Mouse (Mus musculus): ENCODE data around the gene Phf6.
"Not testable (repeated sequence)": the region's sequence is repeated elsewhere in the genome, so short reads cannot be mapped to it uniquely, and the experiment has no call there.

Phf6 gene

GRCm38 (mm10) chrX:52911587-52912371 lies at the start of gene Phf6:
Gene Phf6, plus strand, starts transcription at chrX:52912266.
- DNase-seq (ENCODE audit: low spot score) = peak; percentile 93

GRCm38 (mm10) chrX:52864126-52864525 lies 47.9 kb upstream of the Phf6 start:
- DNase-seq (ENCODE audit: low spot score) = peak; percentile 56

- not testable (repeated sequence) for DNase-seq (ENCODE audit: low spot score)
Measured at GRCm38 (mm10) chrX:52898486-52898885, 13.6 kb upstream of the Phf6 start.

- no peak for DNase-seq (ENCODE audit: low spot score)
Measured at GRCm38 (mm10) chrX:52912372-52912728, 284 bp downstream of the Phf6 start.

- DNase-seq (ENCODE audit: low spot score) = peak; percentile 12
Measured at GRCm38 (mm10) chrX:52912826-52913701, 998 bp downstream of the Phf6 start.

- DNase-seq (ENCODE audit: low spot score) = no peak
Measured at GRCm38 (mm10) chrX:52913856-52914255, 1.8 kb downstream of the Phf6 start.

- DNase-seq (ENCODE audit: low spot score) = no peak
Measured at GRCm38 (mm10) chrX:52914705-52915104, 2.6 kb downstream of the Phf6 start.

GRCm38 (mm10) chrX:52916516-52916915 lies 4.5 kb downstream of the Phf6 start:
- DNase-seq (ENCODE audit: low spot score) = peak; percentile 14

- DNase-seq (ENCODE audit: low spot score) = no peak
Measured at GRCm38 (mm10) chrX:52926726-52927125, 14.7 kb downstream of the Phf6 start.

GRCm38 (mm10) chrX:52928883-52929282 lies 16.8 kb downstream of the Phf6 start:
- DNase-seq (ENCODE audit: low spot score) = peak; percentile 42

- no peak for DNase-seq (ENCODE audit: low spot score)
Measured at GRCm38 (mm10) chrX:52929779-52930178, 17.7 kb downstream of the Phf6 start.

- DNase-seq (ENCODE audit: low spot score) = no peak
Measured at GRCm38 (mm10) chrX:52930191-52930590, 18.1 kb downstream of the Phf6 start.

GRCm38 (mm10) chrX:52932161-52932560 lies 20.1 kb downstream of the Phf6 start:
- no peak for DNase-seq (ENCODE audit: low spot score)

GRCm38 (mm10) chrX:52934496-52934895 lies 22.4 kb downstream of the Phf6 start:
- DNase-seq (ENCODE audit: low spot score) = peak; percentile 10

GRCm38 (mm10) chrX:52945509-52945908 lies 33.4 kb downstream of the Phf6 start:
- DNase-seq (ENCODE audit: low spot score) = no peak

- peak; percentile 45 for DNase-seq (ENCODE audit: low spot score)
Measured at GRCm38 (mm10) chrX:52949713-52950112, 37.6 kb downstream of the Phf6 start.

GRCm38 (mm10) chrX:52956942-52957341 lies 44.9 kb downstream of the Phf6 start:
- no peak for DNase-seq (ENCODE audit: low spot score)

GRCm38 (mm10) chrX:52961559-52962110 lies 49.6 kb downstream of the Phf6 start:
- DNase-seq (ENCODE audit: low spot score) = peak; percentile 7

- DNase-seq (ENCODE audit: low spot score) = no peak
Measured at GRCm38 (mm10) chrX:52965149-52965548, 53.1 kb downstream of the Phf6 start.

GRCm38 (mm10) chrX:52971211-52972006 lies 59.3 kb downstream of the Phf6 start:
- DNase-seq (ENCODE audit: low spot score) = no peak

- DNase-seq (ENCODE audit: low spot score) = no peak
Measured at GRCm38 (mm10) chrX:52972129-52972528, 60.1 kb downstream of the Phf6 start.

GRCm38 (mm10) chrX:52972680-52973079 lies 60.6 kb downstream of the Phf6 start:
- no peak for DNase-seq (ENCODE audit: low spot score)

Measured in embryo, embryonic 10 days (tissue).